Mouse (Mus musculus) urinary bladder, postnatal 4 days (tissue): Measurements from ENCODE around the gene Gpr180.
"Not testable (repeated sequence)": the region's sequence is repeated elsewhere in the genome, so short reads cannot be mapped to it uniquely, and the experiment has no call there.

Experiments used
- DNase-seq, 2 experiments: peaks; one replicate each; pipeline ENCODE4 v3.0.0; 2021 to 2022; ENCODE audit warnings: low spot score in 2 of 2

Gpr180 gene

GRCm38 (mm10) chr14:118152294-118152651 is 15.3 kb downstream of the Gpr180 start:
- DNase-seq = no peak

GRCm38 (mm10) chr14:118156056-118156455 is 19.1 kb downstream of the Gpr180 start:
- not testable (repeated sequence) for DNase-seq

- DNase-seq = no peak
Measured at GRCm38 (mm10) chr14:118156740-118157139, 19.8 kb downstream of the Gpr180 start.

- no peak for DNase-seq
Measured at GRCm38 (mm10) chr14:118157146-118157545, 20.2 kb downstream of the Gpr180 start.

GRCm38 (mm10) chr14:118161751-118162150 is 24.8 kb downstream of the Gpr180 start:
- no peak for DNase-seq

GRCm38 (mm10) chr14:118162640-118163039 is 25.7 kb downstream of the Gpr180 start:
- DNase-seq = no peak

- DNase-seq = no peak
Measured at GRCm38 (mm10) chr14:118168776-118169175, 31.8 kb downstream of the Gpr180 start.

- DNase-seq = no peak
Measured at GRCm38 (mm10) chr14:118173590-118174203, 36.7 kb downstream of the Gpr180 start.

- DNase-seq = no peak
Measured at GRCm38 (mm10) chr14:118175071-118175693, 38.2 kb downstream of the Gpr180 start.

GRCm38 (mm10) chr14:118175694-118176085 is 38.7 kb downstream of the Gpr180 start:
- no peak for DNase-seq

- DNase-seq = no peak
Measured at GRCm38 (mm10) chr14:118179251-118179650, 42.3 kb downstream of the Gpr180 start.

GRCm38 (mm10) chr14:118179701-118180100 is 42.7 kb downstream of the Gpr180 start:
- DNase-seq = no peak

GRCm38 (mm10) chr14:118180117-118180557 is 43.2 kb downstream of the Gpr180 start:
- DNase-seq = peak; percentile 59 to 67

- no peak for DNase-seq
Measured at GRCm38 (mm10) chr14:118180711-118181177, 43.8 kb downstream of the Gpr180 start.

- DNase-seq = no peak
Measured at GRCm38 (mm10) chr14:118191442-118191841, 54.5 kb downstream of the Gpr180 start.

- no peak for DNase-seq
Measured at GRCm38 (mm10) chr14:118193001-118193628, 56.2 kb downstream of the Gpr180 start.

- no peak for DNase-seq
Measured at GRCm38 (mm10) chr14:118193663-118194062, 56.7 kb downstream of the Gpr180 start.

GRCm38 (mm10) chr14:118194219-118194914 is 57.4 kb downstream of the Gpr180 start:
- no peak for DNase-seq

- DNase-seq = no peak
Measured at GRCm38 (mm10) chr14:118197063-118197462, 60.1 kb downstream of the Gpr180 start.

GRCm38 (mm10) chr14:118200731-118201130 is 63.8 kb downstream of the Gpr180 start:
- DNase-seq = no peak

- DNase-seq = no peak
Measured at GRCm38 (mm10) chr14:118202006-118202405, 65.0 kb downstream of the Gpr180 start.

- no peak for DNase-seq
Measured at GRCm38 (mm10) chr14:118203031-118203430, 66.1 kb downstream of the Gpr180 start.
